Mouse (Mus musculus): ENCODE measurements at regions not wholly inside any gene's neighbourhood (a gene's known extent, or its start where the extent isn't known, plus 50 kb on each side); places are given as distances from the start of the nearest gene placed in this dataset.
A peak's percentile ranks its signal among the peaks of the same experiment; 100 is the strongest.
"Not testable (repeated sequence)": the region's sequence is repeated elsewhere in the genome, so short reads cannot be mapped to it uniquely, and the experiment has no call there.

- no peak for DNase-seq
Observed at GRCm38 (mm10) chr2:63706643-63707042, 391.2 kb downstream of the Fign start.

GRCm38 (mm10) chr2:63706183-63706582, 391.7 kb downstream of the Fign start:
- DNase-seq: no peak

GRCm38 (mm10) chr2:63702333-63703096, 395.3 kb downstream of the Fign start:
- peak; percentile 63 for DNase-seq

- DNase-seq: no peak
Observed at GRCm38 (mm10) chr2:63701861-63702260, 396.0 kb downstream of the Fign start.

- DNase-seq: no peak
Observed at GRCm38 (mm10) chr2:63700255-63700654, 397.6 kb downstream of the Fign start.

- no peak for DNase-seq
Observed at GRCm38 (mm10) chr2:63669700-63670099, 428.1 kb downstream of the Fign start.

GRCm38 (mm10) chr2:63668784-63669183, 429.1 kb downstream of the Fign start:
- DNase-seq: no peak

- not testable (repeated sequence) for DNase-seq
Observed at GRCm38 (mm10) chr2:63659947-63660346, 437.9 kb downstream of the Fign start.
